ENCODE assay signal across 18 mouse cellular contexts in genomic region chr7:116258464-116259185, GRCm38 (mm10). TPM values are rescaled to one million over a fixed set of nuclear protein-coding genes. Genes with fewer than 3 reads are reported as not detected.
A peak's percentile ranks its signal among the peaks of the same experiment; 100 is the strongest.
DNase-seq lines count a peak whose midpoint lies in the region; ATAC-seq and TF ChIP-seq lines count a peak whose summit lies in the region.
"Had no signal": no experiment of that assay in that cellular context is flagged by ENCODE, and none has a peak within 500 bp of the region (broad histone marks: within the 10 kb centered on the region; RNA-seq: fewer than 3 reads in every experiment).

No protein-coding gene starts in this region.

- ATAC-seq in kidney, postnatal 0 days (replicated peaks; ENCODE audit: low FRiP score, low read depth): peak; percentile 48; the same call in 1 of the 2 replicates
- ATAC-seq in heart, embryonic 11.5 days (replicated peaks; ENCODE audit: insufficient number of reproducible peaks, low FRiP score, low TSS enrichment): no peak
- ATAC-seq: forebrain, postnatal 0 days; midbrain, embryonic 13.5 days; Patski had no signal

- 0 out of 2 replicates have a peak, but pooled peaks cover 2% of the 10 kb centered on the region for H3K36me3 ChIP-seq in heart, embryonic 10.5 days
- no peaks in the 10 kb centered on the region for H3K36me3 ChIP-seq in kidney, postnatal 0 days (ENCODE audit: insufficient read depth, low read length)
- no peaks in the 10 kb centered on the region for H3K36me3 ChIP-seq in heart, embryonic 11.5 days (ENCODE audit: control insufficient read depth, insufficient read depth, low read length)
- H3K36me3 ChIP-seq: limb, embryonic 10.5 days; liver, embryonic 13.5 days; midbrain, embryonic 13.5 days had no signal

- DNase-seq in heart, embryonic 10.5 days (ENCODE audit: low spot score): no peak
- DNase-seq in heart, adult 9 months (ENCODE audit: low spot score in 2 of 2): no peak
- DNase-seq in brain, adult 2 months (ENCODE audit: low read depth, low spot score): peak; percentile 92
- peak; percentile 49 for DNase-seq in kidney, postnatal 0 days (ENCODE audit: low spot score)
- peak; percentile 71 to 93 for DNase-seq in left cerebral cortex, postnatal 25 days (ENCODE audit: low spot score in 2 of 2)
- DNase-seq in embryo, embryonic 10.5 days (ENCODE audit: low spot score): no peak
- DNase-seq in cerebellum, adult 18-20 months: no peak
- DNase-seq: cerebellum, adult 9-10 months; embryo, embryonic 11 days; forebrain, postnatal 0 days; heart, adult 11 months; heart, postnatal 36 days; liver, embryonic 13.5 days; lung, postnatal 36 days had no signal

- H3K9ac ChIP-seq in kidney, postnatal 0 days (ENCODE audit: low read depth, low read length): no peak overlapping the region
- H3K9ac ChIP-seq in heart, embryonic 11.5 days (ENCODE audit: low read depth, low read length): no peak overlapping the region
- H3K9ac ChIP-seq: forebrain, postnatal 0 days; liver, embryonic 13.5 days; midbrain, embryonic 13.5 days had no signal

- peaks cover 43% of the 10 kb centered on the region for H3K4me1 ChIP-seq in heart, embryonic 10.5 days
- peaks cover 10% of the 10 kb centered on the region; the same call in 1 of the 2 replicates for H3K4me1 ChIP-seq in kidney, postnatal 0 days (replicated peaks; ENCODE audit: insufficient read depth, low read length)
- peaks cover 23% of the 10 kb centered on the region for H3K4me1 ChIP-seq in heart, embryonic 11.5 days (ENCODE audit: control insufficient read depth, insufficient read depth, low read length)

- H3K4me3 ChIP-seq in heart, embryonic 10.5 days: no peak overlapping the region
- no peak overlapping the region for H3K4me3 ChIP-seq in kidney, postnatal 0 days (replicated peaks; ENCODE audit: low read depth, low read length)
- H3K4me3 ChIP-seq in heart, embryonic 11.5 days (ENCODE audit: low read depth, low read length): no peak overlapping the region
- H3K4me3 ChIP-seq: limb, embryonic 10.5 days; liver, embryonic 13.5 days; midbrain, embryonic 13.5 days had no signal

- H3K9me3 ChIP-seq in heart, embryonic 10.5 days: no peaks in the 10 kb centered on the region
- no peaks in the 10 kb centered on the region for H3K9me3 ChIP-seq in kidney, postnatal 0 days (replicated peaks; ENCODE audit: low read length)
- H3K9me3 ChIP-seq in heart, embryonic 11.5 days (replicated peaks; ENCODE audit: control insufficient read depth, low read length): no peaks in the 10 kb centered on the region
- H3K9me3 ChIP-seq: limb, embryonic 10.5 days; liver, embryonic 13.5 days; midbrain, embryonic 13.5 days had no signal

- no peak overlapping the region for H3K4me2 ChIP-seq in kidney, postnatal 0 days (ENCODE audit: low read length)
- no peak overlapping the region for H3K4me2 ChIP-seq in heart, embryonic 11.5 days
- H3K4me2 ChIP-seq: liver, embryonic 13.5 days; midbrain, embryonic 13.5 days had no signal

- no peaks in the 10 kb centered on the region for H3K27me3 ChIP-seq in heart, embryonic 10.5 days (ENCODE audit: insufficient read depth, poor library complexity, severe bottlenecking)
- no peaks in the 10 kb centered on the region for H3K27me3 ChIP-seq in kidney, postnatal 0 days (ENCODE audit: insufficient read depth, low read length)
- no peaks in the 10 kb centered on the region for H3K27me3 ChIP-seq in heart, embryonic 11.5 days (ENCODE audit: control insufficient read depth, insufficient read depth, low read length)
- H3K27me3 ChIP-seq: liver, embryonic 13.5 days; midbrain, embryonic 13.5 days; Patski had no signal

- intact Hi-C loops in left cerebral cortex, postnatal 25 days (cut with DNase I): no loop called here

- WGBS in heart, embryonic 10.5 days: 80% methylated on average over 17 of the region's 17 CpGs
- WGBS in kidney, postnatal 0 days: 50% methylated on average over 17 of the region's 17 CpGs
- 76% methylated on average over 17 of the region's 17 CpGs for WGBS in heart, embryonic 11.5 days (ENCODE audit: insufficient replicate concordance)

- H3K27ac ChIP-seq in heart, embryonic 10.5 days: peak overlapping the region; percentile 10; the same call in 1 of the 2 replicates
- H3K27ac ChIP-seq in kidney, postnatal 0 days: no peak overlapping the region; the same call in 1 of the 2 replicates
- no peak overlapping the region; the same call in 1 of the 2 replicates for H3K27ac ChIP-seq in heart, embryonic 11.5 days (ENCODE audit: low read depth, low read length)
- H3K27ac ChIP-seq: limb, embryonic 10.5 days; liver, embryonic 13.5 days; midbrain, embryonic 13.5 days had no signal

- TF ChIP-seq CTCF in kidney, postnatal 0 days (IDR thresholded peaks at IDR 0.05; ENCODE audit: low read depth): no peak

RNA-seq across cellular contexts. Expression of gene Plekha7, which starts 49.6 kb away (rescaled TPM):
- polyA plus RNA-seq in heart, embryonic 10.5 days (2016; fragmentation: Nextera tagmentation; extraction: Ambion mirVana): 49.0 and 76.0 TPM in 2 replicates
- polyA plus RNA-seq in kidney, postnatal 0 days (2015; fragmentation: Nextera tagmentation; extraction: Ambion mirVana): 11.8 and 12.1 TPM in 2 replicates
- 10 to 100 TPM; 19.2 to 20.3 TPM for total RNA-seq in left cerebral cortex, postnatal 25 days (2021)
- 25.7 and 29.1 TPM in 2 replicates for polyA plus RNA-seq in heart, embryonic 11.5 days (2014; fragmentation: Nextera tagmentation; extraction: Ambion mirVana)

Comparison
In these comparisons a context has a peak if more than half of its experiments do, and no peak if none do; other contexts are left out.
1. DNase-seq: peak in brain, adult 2 months (single experiment), kidney, postnatal 0 days (single experiment) and left cerebral cortex, postnatal 25 days (2 of 2); none in heart, embryonic 10.5 days (single experiment), heart, adult 9 months (0 of 2), embryo, embryonic 10.5 days (single experiment) and cerebellum, adult 18-20 months (0 of 2).